Mouse (Mus musculus): ENCODE measurements around the gene Vpreb3. TPM values are rescaled to one million over a fixed set of nuclear protein-coding genes. Genes with fewer than 3 reads are reported as not detected.
"Not testable (repeated sequence)": the region's sequence is repeated elsewhere in the genome, so short reads cannot be mapped to it uniquely, and the experiment has no call there.

The Vpreb3 gene
- polyA plus RNA-seq, 1 experiment = 2.3 TPM

DNA sequence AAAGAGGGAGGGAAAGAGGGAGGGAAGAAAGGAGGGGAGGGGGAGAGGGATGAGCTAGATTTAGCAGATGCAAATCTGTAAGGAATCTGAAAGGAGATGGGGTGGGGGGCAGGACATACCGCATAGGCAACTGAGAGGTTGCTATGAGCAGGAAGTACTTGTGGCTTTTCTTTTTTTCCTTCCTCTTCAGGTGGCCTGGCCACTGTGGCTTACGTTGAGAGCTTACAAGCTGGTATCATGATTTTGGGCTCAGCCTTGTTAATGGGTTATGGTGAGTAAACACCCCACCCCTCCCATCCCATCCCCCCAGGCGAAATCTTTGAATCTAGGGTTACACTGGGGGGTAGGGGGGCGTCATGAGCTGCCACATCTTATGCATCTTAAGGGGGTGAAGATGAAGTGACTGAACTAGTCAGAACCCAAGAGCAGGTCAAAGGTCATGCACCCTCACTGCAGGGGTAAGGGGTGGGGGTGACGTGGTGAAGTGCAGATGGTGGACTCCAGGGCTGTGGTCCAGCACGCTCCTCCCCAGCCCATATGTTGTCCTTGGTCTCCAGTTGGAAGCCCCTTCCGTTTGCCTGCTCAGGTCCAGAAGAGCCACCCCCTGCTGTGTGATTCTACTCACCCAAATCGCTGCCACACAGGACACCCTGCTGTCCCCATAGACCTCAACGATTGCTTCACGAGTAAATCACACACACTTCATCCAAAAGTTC, 35.4 kb downstream of the Vpreb3 start:
- Histone ChIP-seq H3K4me1 (ENCODE audit: control insufficient read depth, insufficient read depth, low read length) (no peaks in the 10 kb centered on the region), H3K36me3 (ENCODE audit: control insufficient read depth, insufficient read depth, low read length) (no peaks in the 10 kb centered on the region; the same call in 1 of the 2 replicates), H3K4me3 (ENCODE audit: control insufficient read depth, low read depth, low read length) (no peak overlapping the region), H3K27ac (ENCODE audit: control insufficient read depth, insufficient read depth, low read depth, low read length) (no peak overlapping the region), H3K27me3 (ENCODE audit: control insufficient read depth, insufficient read depth, low read length) (no peaks in the 10 kb centered on the region)
- TF ChIP-seq POLR2A (IDR thresholded peaks at IDR 0.05; ENCODE audit: control insufficient read depth, low read depth, low read length) = no peak
- TF ChIP-seq CTCF (IDR thresholded peaks at IDR 0.05; ENCODE audit: control insufficient read depth, insufficient read depth, insufficient replicate concordance, low read depth, low read length) = no peak

DNA sequence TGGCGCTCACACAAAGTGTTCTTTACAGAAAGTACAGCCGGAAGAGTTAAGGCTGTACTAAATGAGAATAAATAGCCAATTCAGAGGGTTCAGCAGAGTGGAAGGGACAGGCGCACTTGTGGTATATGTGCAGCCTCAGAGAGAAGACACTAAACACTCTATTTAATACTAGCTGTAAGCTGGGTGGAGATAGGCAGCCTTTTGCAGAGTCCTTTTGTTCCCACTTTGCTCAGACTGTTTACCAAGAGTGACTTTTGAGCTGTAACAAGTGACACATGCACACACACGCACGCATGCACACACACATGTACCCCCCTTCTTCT, 35.9 kb downstream of the Vpreb3 start:
- Histone ChIP-seq H3K27ac (ENCODE audit: control insufficient read depth, insufficient read depth, low read depth, low read length) (no peak overlapping the region), H3K4me1 (ENCODE audit: control insufficient read depth, insufficient read depth, low read length) (no peaks in the 10 kb centered on the region), H3K27me3 (ENCODE audit: control insufficient read depth, insufficient read depth, low read length) (no peaks in the 10 kb centered on the region), H3K4me3 (ENCODE audit: control insufficient read depth, low read depth, low read length) (no peak overlapping the region), H3K36me3 (ENCODE audit: control insufficient read depth, insufficient read depth, low read length) (no peaks in the 10 kb centered on the region; the same call in 1 of the 2 replicates)
- TF ChIP-seq POLR2A (IDR thresholded peaks at IDR 0.05; ENCODE audit: control insufficient read depth, low read depth, low read length) (no peak), CTCF (IDR thresholded peaks at IDR 0.05; ENCODE audit: control insufficient read depth, insufficient read depth, insufficient replicate concordance, low read depth, low read length) (no peak)

DNA sequence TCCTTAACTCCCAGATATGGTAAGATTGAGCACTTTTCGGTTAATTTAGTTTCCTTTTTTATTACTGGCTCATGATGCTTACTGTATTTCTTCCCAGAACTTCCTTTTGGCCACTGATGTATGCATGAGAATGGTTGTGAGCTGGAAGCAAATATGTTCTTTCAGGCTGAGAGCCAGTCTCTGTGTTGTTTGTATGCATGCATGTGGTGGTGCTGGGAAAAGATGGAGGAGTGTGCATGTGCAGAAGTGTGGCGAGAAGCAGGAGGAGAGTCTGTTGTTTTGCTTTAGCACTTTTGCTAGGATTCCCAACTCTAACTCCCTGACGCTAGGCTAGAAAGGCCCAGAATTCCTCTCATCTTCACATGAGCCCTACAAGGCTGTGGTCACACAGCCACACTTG, 36.6 kb downstream of the Vpreb3 start:
- Histone ChIP-seq H3K4me3 (ENCODE audit: control insufficient read depth, low read depth, low read length) (no peak overlapping the region), H3K27me3 (ENCODE audit: control insufficient read depth, insufficient read depth, low read length) (no peaks in the 10 kb centered on the region), H3K36me3 (ENCODE audit: control insufficient read depth, insufficient read depth, low read length) (no peaks in the 10 kb centered on the region; the same call in 1 of the 2 replicates), H3K4me1 (ENCODE audit: control insufficient read depth, insufficient read depth, low read length) (no peaks in the 10 kb centered on the region), H3K27ac (ENCODE audit: control insufficient read depth, insufficient read depth, low read depth, low read length) (no peak overlapping the region)
- no peak for TF ChIP-seq POLR2A (IDR thresholded peaks at IDR 0.05; ENCODE audit: control insufficient read depth, low read depth, low read length)
- no peak for TF ChIP-seq CTCF (IDR thresholded peaks at IDR 0.05; ENCODE audit: control insufficient read depth, insufficient read depth, insufficient replicate concordance, low read depth, low read length)

DNA sequence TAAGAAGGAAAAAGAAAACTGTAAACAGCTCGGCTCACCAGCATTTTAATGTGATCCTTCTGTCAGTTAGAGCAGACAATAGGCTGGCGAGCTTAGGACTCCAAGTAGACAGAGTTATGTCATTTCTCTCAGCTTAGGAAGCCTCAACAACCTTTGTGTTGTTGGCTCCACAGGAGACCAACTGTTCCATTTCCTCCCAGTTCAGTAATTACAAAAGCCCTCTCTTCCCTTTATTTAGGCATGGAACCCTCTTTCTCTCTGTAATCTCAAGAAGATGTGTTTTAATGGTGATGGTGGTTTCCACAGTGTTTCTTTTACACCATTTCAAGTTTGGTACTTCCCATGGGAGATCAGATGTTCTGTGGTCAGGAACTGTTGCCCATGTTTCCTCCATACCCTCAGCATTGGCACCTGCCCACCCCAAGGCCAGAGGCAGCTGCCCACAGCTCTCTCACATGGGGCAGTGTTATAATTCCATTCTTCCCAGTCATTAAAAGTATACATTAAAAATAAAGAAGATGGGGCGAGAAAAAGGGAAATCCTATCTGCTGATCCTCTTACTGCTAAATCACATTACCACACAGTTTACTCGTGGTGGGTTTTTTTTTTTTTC, 47.7 kb downstream of the Vpreb3 start:
- Histone ChIP-seq H3K4me1 (ENCODE audit: control insufficient read depth, insufficient read depth, low read length) (no peaks in the 10 kb centered on the region), H3K4me3 (ENCODE audit: control insufficient read depth, low read depth, low read length) (no peak overlapping the region), H3K27ac (ENCODE audit: control insufficient read depth, insufficient read depth, low read depth, low read length) (no peak overlapping the region), H3K27me3 (ENCODE audit: control insufficient read depth, insufficient read depth, low read length) (no peaks in the 10 kb centered on the region), H3K36me3 (ENCODE audit: control insufficient read depth, insufficient read depth, low read length) (no peaks in the 10 kb centered on the region)
- TF ChIP-seq CTCF (IDR thresholded peaks at IDR 0.05; ENCODE audit: control insufficient read depth, insufficient read depth, insufficient replicate concordance, low read depth, low read length) (no peak), POLR2A (IDR thresholded peaks at IDR 0.05; ENCODE audit: control insufficient read depth, low read depth, low read length) (no peak)

DNA sequence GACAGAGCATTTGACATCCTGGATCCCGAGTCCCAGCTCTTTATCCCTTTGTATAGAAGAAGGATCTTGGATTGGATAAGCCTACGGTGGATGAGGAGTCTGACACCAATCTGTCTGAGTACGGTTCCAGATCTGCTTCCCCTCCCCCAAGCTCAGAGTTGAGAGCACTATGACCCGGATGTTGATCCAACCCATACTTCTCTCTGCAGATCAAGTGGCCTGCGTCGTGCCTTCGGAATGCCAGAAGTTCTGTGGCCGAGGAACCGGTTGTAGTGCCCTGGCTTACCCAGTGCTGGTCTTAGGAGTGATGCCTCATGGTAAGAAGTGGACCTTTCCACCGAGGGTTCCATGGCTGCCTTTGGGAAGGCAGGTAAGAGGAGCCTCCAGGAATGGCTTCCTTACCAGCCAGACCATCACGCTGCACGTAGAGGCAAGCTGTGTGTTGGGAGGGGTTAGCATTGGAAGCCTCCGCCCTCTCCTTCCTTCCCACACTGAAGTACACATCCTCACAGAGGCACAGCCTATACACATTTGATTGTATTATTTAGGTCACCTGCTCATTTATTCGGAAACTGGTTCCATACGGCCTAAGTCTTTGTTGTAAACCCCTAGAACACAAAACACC, 50.9 kb downstream of the Vpreb3 start:
- Histone ChIP-seq H3K4me1 (ENCODE audit: control insufficient read depth, insufficient read depth, low read length) (no peaks in the 10 kb centered on the region), H3K27ac (ENCODE audit: control insufficient read depth, insufficient read depth, low read depth, low read length) (no peak overlapping the region), H3K27me3 (ENCODE audit: control insufficient read depth, insufficient read depth, low read length) (no peaks in the 10 kb centered on the region), H3K4me3 (ENCODE audit: control insufficient read depth, low read depth, low read length) (no peak overlapping the region), H3K36me3 (ENCODE audit: control insufficient read depth, insufficient read depth, low read length) (no peaks in the 10 kb centered on the region)
- TF ChIP-seq POLR2A (IDR thresholded peaks at IDR 0.05; ENCODE audit: control insufficient read depth, low read depth, low read length) (no peak), CTCF (IDR thresholded peaks at IDR 0.05; ENCODE audit: control insufficient read depth, insufficient read depth, insufficient replicate concordance, low read depth, low read length) (no peak)

DNA sequence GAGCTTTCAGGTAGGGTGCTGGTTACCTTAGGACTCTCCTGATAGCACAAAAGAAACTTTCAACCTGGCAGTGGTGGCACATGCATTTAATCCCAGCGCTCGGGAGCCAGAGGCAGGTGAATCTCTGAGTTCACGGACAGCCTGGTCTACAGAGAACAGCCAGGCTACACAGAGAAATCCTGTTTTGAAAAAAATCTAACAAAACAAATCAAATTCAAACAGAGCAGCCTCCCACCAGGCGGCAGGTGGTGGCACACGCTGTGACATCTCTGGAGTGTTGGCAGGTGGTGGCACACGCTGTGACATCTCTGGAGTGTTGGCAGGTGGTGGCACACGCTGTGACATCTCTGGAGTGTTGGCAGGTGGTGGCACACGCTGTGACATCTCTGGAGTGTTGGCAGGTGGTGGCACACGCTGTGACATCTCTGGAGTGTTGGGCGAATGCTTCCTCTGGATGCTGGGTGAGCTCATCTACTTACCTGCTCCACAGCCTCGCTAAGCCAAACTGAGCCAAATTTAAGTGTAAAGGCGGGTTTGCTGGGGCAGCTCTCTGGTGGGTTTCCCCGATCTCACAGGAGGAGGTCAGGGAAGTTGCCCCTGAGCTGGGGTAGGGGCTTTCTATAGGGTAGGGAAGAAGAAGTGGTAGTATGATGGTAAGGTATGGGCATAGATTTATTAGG, 51.8 kb downstream of the Vpreb3 start:
- H3K4me3 ChIP-seq (ENCODE audit: control insufficient read depth, low read depth, low read length); H3K4me1 ChIP-seq (ENCODE audit: control insufficient read depth, insufficient read depth, low read length); H3K36me3 ChIP-seq (ENCODE audit: control insufficient read depth, insufficient read depth, low read length); H3K27ac ChIP-seq (ENCODE audit: control insufficient read depth, insufficient read depth, low read depth, low read length); H3K27me3 ChIP-seq (ENCODE audit: control insufficient read depth, insufficient read depth, low read length): not testable (repeated sequence)

DNA sequence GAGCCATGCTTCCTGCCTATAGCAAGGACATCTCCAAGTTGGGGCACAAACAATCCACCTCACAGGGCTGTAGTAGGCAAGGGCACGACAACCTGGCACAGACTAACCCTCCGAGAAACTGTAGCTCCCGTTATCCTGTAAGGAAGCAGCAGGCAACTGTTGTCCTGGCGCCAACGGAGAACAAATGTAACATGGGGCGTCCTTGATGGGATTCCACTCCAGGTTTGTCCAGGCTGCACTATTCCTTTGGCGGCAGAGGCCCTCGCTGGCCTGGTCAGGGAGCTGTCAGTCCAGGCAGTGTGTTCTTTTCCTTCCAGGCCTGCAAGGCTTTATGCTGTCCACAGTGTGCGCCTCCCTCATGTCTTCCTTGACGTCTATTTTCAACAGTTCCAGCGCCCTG, 52.6 kb downstream of the Vpreb3 start:
- Histone ChIP-seq H3K4me3 (ENCODE audit: control insufficient read depth, low read depth, low read length) (no peak overlapping the region), H3K36me3 (ENCODE audit: control insufficient read depth, insufficient read depth, low read length) (no peaks in the 10 kb centered on the region), H3K27me3 (ENCODE audit: control insufficient read depth, insufficient read depth, low read length) (no peaks in the 10 kb centered on the region), H3K4me1 (ENCODE audit: control insufficient read depth, insufficient read depth, low read length) (no peaks in the 10 kb centered on the region), H3K27ac (ENCODE audit: control insufficient read depth, insufficient read depth, low read depth, low read length) (no peak overlapping the region)
- TF ChIP-seq POLR2A (IDR thresholded peaks at IDR 0.05; ENCODE audit: control insufficient read depth, low read depth, low read length) = no peak
- TF ChIP-seq CTCF (IDR thresholded peaks at IDR 0.05; ENCODE audit: control insufficient read depth, insufficient read depth, insufficient replicate concordance, low read depth, low read length) = no peak; the same call in 1 of the 2 replicates

Data from testis, adult 2 months (tissue).